Mouse (Mus musculus) forebrain, embryonic 10.5 days (tissue): Measurements from ENCODE around the gene Fadd. TPM values are rescaled to one million over a fixed set of nuclear protein-coding genes. Genes with fewer than 3 reads are reported as not detected.

Experiments
- DNase-seq: peaks from one replicate; pipeline ENCODE4 v3.0.0-alpha.2; 2017; ENCODE audit warnings: low spot score; ENCODE audit errors: extremely low spot score
- H3K27ac ChIP-seq: fragments of 300-500 bp; sonication (generic); 2 replicates; pipeline ENCODE4 v1.5.1; 2016; ENCODE audit warnings: mild to moderate bottlenecking
- H3K27me3 ChIP-seq: fragments of 300-500 bp; sonication (generic); 2 replicates; pipeline ENCODE4 v1.6.1; 2016; ENCODE audit warnings: mild to moderate bottlenecking; ENCODE audit not compliant: poor library complexity, severe bottlenecking
- H3K36me3 ChIP-seq: fragments of 300-500 bp; sonication (generic); replicated peaks from 2 replicates; pipeline ENCODE4 v1.6.1; 2016; ENCODE audit warnings: mild to moderate bottlenecking, moderate library complexity
- H3K4me1 ChIP-seq: fragments of 300-500 bp; sonication (generic); 2 replicates; pipeline ENCODE4 v1.6.1; 2016
- H3K4me3 ChIP-seq: fragments of 300-500 bp; sonication (generic); 2 replicates; pipeline ENCODE4 v1.5.1; 2016; ENCODE audit warnings: mild to moderate bottlenecking, moderate library complexity
- H3K9me3 ChIP-seq: fragments of 300-500 bp; sonication (generic); 2 replicates; pipeline ENCODE4 v1.6.1; 2016; ENCODE audit warnings: mild to moderate bottlenecking, moderate library complexity
- WGBS: fragments of 180-500 bp; shearing (Covaris S2); methylation state at CpG from one replicate; pipeline ENCODE4 v1.1.7; 2016; 5-methylcytosine and 5-hydroxymethylcytosine counted together
- polyA plus RNA-seq: library from polyadenylated mRNA; unstranded; fragments of >200 nt; fragmentation: Nextera tagmentation; extraction: Ambion mirVana; gene quantifications from 2 replicates; pipeline ENCODE4 v1.2.1, GENCODE M21; 2016

Gene Fadd
- 11.4 and 12.1 TPM in 2 replicates for polyA plus RNA-seq

- H3K27me3 ChIP-seq: peaks cover 27% of the 10 kb centered on the region
- no peaks in the 10 kb centered on the region for H3K9me3 ChIP-seq
- peak; percentile 95 for DNase-seq
- WGBS: 2% methylated on average over 34 of the region's 34 CpGs
- peaks cover 33% of the 10 kb centered on the region for H3K4me1 ChIP-seq
- peak within 1 kb of the TSS; percentile 91 for H3K27ac ChIP-seq
- H3K36me3 ChIP-seq: peaks cover 31% of the 10 kb centered on the region
- H3K4me3 ChIP-seq: peak within 1 kb of the TSS; percentile 77
These were observed at the start of gene Fadd for GRCm38 (mm10) chr7:144582284-144582980. Gene Fadd, minus strand, starts transcription at chr7:144582463.

- Histone ChIP-seq H3K36me3 (peaks cover 48% of the 10 kb centered on the region), H3K27me3 (peaks cover 75% of the 10 kb centered on the region), H3K4me3 (no peak overlapping the region), H3K4me1 (peaks cover 65% of the 10 kb centered on the region), H3K27ac (peak overlapping the region; percentile 83), H3K9me3 (no peaks in the 10 kb centered on the region)
- DNase-seq: no peak
- 97% methylated on average over 3 of the region's 3 CpGs for WGBS
These were observed 48.4 kb upstream of the Fadd start for GRCm38 (mm10) chr7:144630622-144631021.

- no peak overlapping the region; the same call in 1 of the 2 replicates for H3K4me3 ChIP-seq
- peak overlapping the region; percentile 83 for H3K27ac ChIP-seq
- 3% methylated on average over 3 of the region's 3 CpGs for WGBS
- H3K4me1 ChIP-seq: peaks cover 68% of the 10 kb centered on the region
- H3K9me3 ChIP-seq: no peaks in the 10 kb centered on the region
- peak; percentile 88 for DNase-seq
- H3K27me3 ChIP-seq: peaks cover 75% of the 10 kb centered on the region
- H3K36me3 ChIP-seq: peaks cover 40% of the 10 kb centered on the region
These were observed 46.2 kb upstream of the Fadd start for GRCm38 (mm10) chr7:144628334-144628915.

- Histone ChIP-seq H3K27ac (peak overlapping the region; percentile 83), H3K9me3 (peaks cover under 1% of the 10 kb centered on the region; the same call in 1 of the 2 replicates), H3K4me3 (peak overlapping the region; percentile 9; the same call in 1 of the 2 replicates), H3K27me3 (peaks cover 75% of the 10 kb centered on the region), H3K4me1 (peaks cover 68% of the 10 kb centered on the region), H3K36me3 (peaks cover 40% of the 10 kb centered on the region)
- WGBS: 9% methylated on average over 13 of the region's 13 CpGs
- peak; percentile 76 for DNase-seq
These were observed 45.5 kb upstream of the Fadd start for GRCm38 (mm10) chr7:144627606-144628333.

GRCm38 (mm10) chr7:144626042-144626441 is 43.8 kb upstream of the Fadd start:
- WGBS: 83% methylated on average over 2 of the region's 2 CpGs
- peaks cover 9% of the 10 kb centered on the region; the same call in 1 of the 2 replicates for H3K9me3 ChIP-seq
- H3K27ac ChIP-seq: peak overlapping the region; percentile 83
- H3K27me3 ChIP-seq: peaks cover 75% of the 10 kb centered on the region
- peaks cover 40% of the 10 kb centered on the region for H3K36me3 ChIP-seq
- DNase-seq: no peak
- H3K4me1 ChIP-seq: peaks cover 75% of the 10 kb centered on the region
- no peak overlapping the region for H3K4me3 ChIP-seq

- Histone ChIP-seq H3K27me3 (peaks cover 78% of the 10 kb centered on the region), H3K27ac (peak overlapping the region; percentile 72)
These were observed 38.7 kb upstream of the Fadd start for GRCm38 (mm10) chr7:144620721-144621681.

GRCm38 (mm10) chr7:144620315-144620714 is 38.1 kb upstream of the Fadd start:
- Histone ChIP-seq H3K4me3 (no peak overlapping the region), H3K36me3 (peaks cover 67% of the 10 kb centered on the region), H3K27me3 (peaks cover 78% of the 10 kb centered on the region), H3K4me1 (peaks cover 34% of the 10 kb centered on the region), H3K9me3 (peaks cover 9% of the 10 kb centered on the region; the same call in 1 of the 2 replicates), H3K27ac (peak overlapping the region; percentile 72)
- DNase-seq: no peak

More at GRCm38 (mm10) chr7:144620721-144621681, 38.7 kb upstream of the Fadd start:
- Histone ChIP-seq H3K9me3 (peaks cover 9% of the 10 kb centered on the region; the same call in 1 of the 2 replicates), H3K4me1 (peaks cover 36% of the 10 kb centered on the region), H3K36me3 (peaks cover 62% of the 10 kb centered on the region), H3K4me3 (no peak overlapping the region)
- DNase-seq: no peak
- 83% methylated on average over 22 of the region's 22 CpGs for WGBS

GRCm38 (mm10) chr7:144615343-144615742 is 33.1 kb upstream of the Fadd start:
- H3K27me3 ChIP-seq: peaks cover 61% of the 10 kb centered on the region
- H3K36me3 ChIP-seq: peaks cover 65% of the 10 kb centered on the region
- H3K9me3 ChIP-seq: no peaks in the 10 kb centered on the region
- 83% methylated on average over 6 of the region's 6 CpGs for WGBS
- no peak overlapping the region for H3K4me3 ChIP-seq
- peaks cover 13% of the 10 kb centered on the region for H3K4me1 ChIP-seq
- no peak for DNase-seq
- H3K27ac ChIP-seq: peak overlapping the region; percentile 71

- peaks cover 42% of the 10 kb centered on the region for H3K27me3 ChIP-seq
- no peak for DNase-seq
- H3K27ac ChIP-seq: peak overlapping the region; percentile 74
- H3K9me3 ChIP-seq: no peaks in the 10 kb centered on the region
- no peak overlapping the region for H3K4me3 ChIP-seq
- WGBS: 79% methylated on average over 4 of the region's 4 CpGs
- peaks cover 66% of the 10 kb centered on the region for H3K36me3 ChIP-seq
- peaks cover 15% of the 10 kb centered on the region; the same call in 1 of the 2 replicates for H3K4me1 ChIP-seq
These were observed 30.6 kb upstream of the Fadd start for GRCm38 (mm10) chr7:144612829-144613228.

- Histone ChIP-seq H3K36me3 (peaks cover 64% of the 10 kb centered on the region), H3K27ac (peak overlapping the region; percentile 74; the same call in 1 of the 2 replicates), H3K4me3 (no peak overlapping the region), H3K27me3 (peaks cover 39% of the 10 kb centered on the region), H3K9me3 (no peaks in the 10 kb centered on the region), H3K4me1 (peaks cover 15% of the 10 kb centered on the region; the same call in 1 of the 2 replicates)
- no peak for DNase-seq
- 91% methylated on average over 4 of the region's 4 CpGs for WGBS
These were observed 30.1 kb upstream of the Fadd start for GRCm38 (mm10) chr7:144612351-144612750.

- Histone ChIP-seq H3K4me3 (no peak overlapping the region), H3K27ac (peak overlapping the region; percentile 74), H3K9me3 (no peaks in the 10 kb centered on the region), H3K36me3 (peaks cover 67% of the 10 kb centered on the region), H3K27me3 (peaks cover 39% of the 10 kb centered on the region), H3K4me1 (peaks cover 15% of the 10 kb centered on the region; the same call in 1 of the 2 replicates)
- WGBS: 93% methylated on average over 16 of the region's 16 CpGs
- DNase-seq: no peak
These were observed 29.3 kb upstream of the Fadd start for GRCm38 (mm10) chr7:144611595-144611994.

GRCm38 (mm10) chr7:144609568-144609967 is 27.3 kb upstream of the Fadd start:
- peaks cover 14% of the 10 kb centered on the region; the same call in 1 of the 2 replicates for H3K4me1 ChIP-seq
- 86% methylated on average over 7 of the region's 7 CpGs for WGBS

More at GRCm38 (mm10) chr7:144609568-144609967, 27.3 kb upstream of the Fadd start:
- Histone ChIP-seq H3K27ac (no peak overlapping the region), H3K27me3 (peaks cover 25% of the 10 kb centered on the region), H3K9me3 (no peaks in the 10 kb centered on the region), H3K4me3 (no peak overlapping the region), H3K36me3 (peaks cover 75% of the 10 kb centered on the region)
- no peak for DNase-seq
